In the genomic region with DNA sequence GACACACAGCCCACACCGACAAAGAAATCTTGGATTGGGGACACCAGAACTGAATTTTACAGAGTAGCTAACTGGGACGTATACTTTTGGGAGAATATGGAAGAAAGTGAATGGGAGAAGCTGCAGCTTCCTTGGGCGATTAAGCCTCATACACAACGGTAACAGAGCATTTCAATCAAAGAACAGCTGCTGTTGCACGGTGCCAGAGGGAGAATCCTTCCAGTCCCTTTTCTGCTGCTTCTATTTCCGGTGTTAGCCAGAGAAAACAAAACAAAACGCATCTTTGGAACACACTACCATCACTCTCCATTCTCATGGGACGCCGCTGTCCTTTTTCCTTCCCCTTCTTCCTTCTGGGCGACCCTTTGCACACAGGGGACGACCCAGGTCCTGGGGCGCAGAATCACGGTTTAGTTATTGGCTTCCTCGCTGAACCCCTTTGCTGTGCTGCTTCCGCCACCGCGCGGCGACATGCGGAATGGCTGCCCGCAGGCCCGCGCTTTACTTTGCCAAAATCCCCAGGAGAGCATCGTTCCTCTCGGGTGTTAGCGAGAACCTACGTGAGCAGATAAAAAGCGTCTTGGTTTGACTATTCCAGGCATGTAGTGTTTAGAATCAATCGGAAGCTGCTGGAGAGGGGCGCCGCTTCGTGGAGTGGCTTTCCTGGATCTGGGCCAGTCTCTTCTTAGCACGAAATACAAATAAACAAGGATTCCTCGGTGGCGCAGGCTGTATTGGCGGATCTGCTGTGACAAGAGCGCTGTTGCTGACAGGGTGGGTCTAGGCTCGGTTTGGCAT, we compare ENCODE assay signal across 8 mouse cellular contexts.
DNase-seq lines count a peak whose midpoint lies in the region; ATAC-seq and TF ChIP-seq lines count a peak whose summit lies in the region.

No protein-coding gene starts in this region.

- H3K9me3 ChIP-seq in embryonic facial prominence, embryonic 10.5 days = no peaks in the 10 kb centered on the region
- no peaks in the 10 kb centered on the region for H3K9me3 ChIP-seq in intestine, postnatal 0 days (ENCODE audit: control insufficient read depth)
- H3K9me3 ChIP-seq in midbrain, embryonic 10.5 days (replicated peaks) = no peaks in the 10 kb centered on the region

- H3K4me1 ChIP-seq in spleen, adult 2 months (ENCODE audit: control insufficient read depth, insufficient read depth, insufficient read length) = no peaks in the 10 kb centered on the region; the same call in 1 of the 2 replicates
- peaks cover 16% of the 10 kb centered on the region for H3K4me1 ChIP-seq in embryonic facial prominence, embryonic 10.5 days
- no peaks in the 10 kb centered on the region for H3K4me1 ChIP-seq in intestine, postnatal 0 days (replicated peaks; ENCODE audit: control insufficient read depth, insufficient read depth, low read length)
- H3K4me1 ChIP-seq in midbrain, embryonic 10.5 days = peaks cover 19% of the 10 kb centered on the region

- WGBS in spleen, adult 2 months = 7% methylated on average over 38 of the region's 38 CpGs
- 4% methylated on average over 38 of the region's 38 CpGs for WGBS in embryonic facial prominence, embryonic 10.5 days
- 5% methylated on average over 38 of the region's 38 CpGs for WGBS in intestine, postnatal 0 days
- WGBS in midbrain, embryonic 10.5 days = 5% methylated on average over 38 of the region's 38 CpGs

- 0 out of 2 replicates have a peak overlapping the region, but pooled peaks have one; percentile 1 for H3K9ac ChIP-seq in intestine, postnatal 0 days (ENCODE audit: low read depth, low read length)

- no peak overlapping the region for H3K27ac ChIP-seq in spleen, adult 2 months (ENCODE audit: insufficient read depth, low read length)
- peak overlapping the region; percentile 73 for H3K27ac ChIP-seq in embryonic facial prominence, embryonic 10.5 days (replicated peaks)
- H3K27ac ChIP-seq in intestine, postnatal 0 days (ENCODE audit: low read depth, low read length) = no peak overlapping the region
- peak overlapping the region; percentile 83 for H3K27ac ChIP-seq in midbrain, embryonic 10.5 days (replicated peaks)

- H3K4me3 ChIP-seq in spleen, adult 2 months (ENCODE audit: extremely low read depth, insufficient read depth, insufficient read length) = no peak overlapping the region
- peak overlapping the region; percentile 57 for H3K4me3 ChIP-seq in embryonic facial prominence, embryonic 10.5 days
- peak overlapping the region; percentile 15; the same call in 1 of the 2 replicates for H3K4me3 ChIP-seq in intestine, postnatal 0 days (ENCODE audit: low read depth, low read length)
- peak overlapping the region; percentile 54 for H3K4me3 ChIP-seq in midbrain, embryonic 10.5 days

- H3K36me3 ChIP-seq in spleen, adult 2 months (ENCODE audit: control insufficient read depth, insufficient read depth, low read length) = no peaks in the 10 kb centered on the region
- H3K36me3 ChIP-seq in embryonic facial prominence, embryonic 10.5 days (replicated peaks) = no peaks in the 10 kb centered on the region
- H3K36me3 ChIP-seq in intestine, postnatal 0 days (ENCODE audit: control insufficient read depth, insufficient read depth) = no peaks in the 10 kb centered on the region
- H3K36me3 ChIP-seq in midbrain, embryonic 10.5 days = no peaks in the 10 kb centered on the region

- intact Hi-C loops in left cerebral cortex, postnatal 36 days (cut with DNase I) = loop anchor here (1.0 kb wide), 1 partner anchor 1089 kb away; no protein-coding TSS in a partner anchor

- peak; percentile 0 to 34 for DNase-seq in spleen, adult 2 months (ENCODE audit: low read depth in 1 of 2, low spot score in 2 of 2)
- DNase-seq in spleen, adult 12 weeks (ENCODE audit: low spot score) = no peak
- DNase-seq in embryonic facial prominence, embryonic 10.5 days (ENCODE audit: low spot score) = peak; percentile 89
- DNase-seq in heart, adult 11 months = peak; percentile 98
- DNase-seq in left cerebral cortex, postnatal 36 days (ENCODE audit: low spot score in 2 of 2) = peak; percentile 87 to 91
- DNase-seq in midbrain, embryonic 10.5 days (ENCODE audit: low spot score) = peak; percentile 87
- DNase-seq in right cerebral cortex, postnatal 36 days (ENCODE audit: low spot score in 2 of 2) = peak; percentile 79 to 83

- no peaks in the 10 kb centered on the region for H3K27me3 ChIP-seq in spleen, adult 2 months (ENCODE audit: control insufficient read depth, insufficient read depth, low read length)
- peaks cover 15% of the 10 kb centered on the region; the same call in 1 of the 2 replicates for H3K27me3 ChIP-seq in embryonic facial prominence, embryonic 10.5 days (replicated peaks; ENCODE audit: low read depth, poor library complexity, severe bottlenecking)
- H3K27me3 ChIP-seq in intestine, postnatal 0 days (replicated peaks; ENCODE audit: control insufficient read depth, insufficient read depth, low read length) = no peaks in the 10 kb centered on the region
- H3K27me3 ChIP-seq in midbrain, embryonic 10.5 days (ENCODE audit: low read depth, poor library complexity, severe bottlenecking) = peaks cover 44% of the 10 kb centered on the region

- H3K4me2 ChIP-seq in intestine, postnatal 0 days (replicated peaks; ENCODE audit: low read depth) = peak overlapping the region; percentile 53

- no peak for TF ChIP-seq POLR2A in spleen, adult 2 months (IDR thresholded peaks at IDR 0.05; ENCODE audit: low read depth, low read length)

- peak; percentile 68; the same call in 1 of the 2 replicates for TF ChIP-seq CTCF in spleen, adult 2 months (IDR thresholded peaks at IDR 0.05; ENCODE audit: extremely low read depth, insufficient read depth, insufficient read length, insufficient replicate concordance)
- peak; percentile 97 for TF ChIP-seq CTCF in intestine, postnatal 0 days (IDR thresholded peaks at IDR 0.05; ENCODE audit: low read depth)

- peak; percentile 56; the same call in 1 of the 2 replicates for ATAC-seq in intestine, postnatal 0 days

Comparison
In these comparisons a context has a peak if more than half of its experiments do, and no peak if none do; other contexts are left out.
1. H3K27ac ChIP-seq: peak in embryonic facial prominence, embryonic 10.5 days (single experiment) and midbrain, embryonic 10.5 days (single experiment); none in spleen, adult 2 months (single experiment) and intestine, postnatal 0 days (single experiment).